Mouse (Mus musculus): Measurements from ENCODE around the gene Flvcr1.

- no peak for TF ChIP-seq POLR2A (IDR thresholded peaks at IDR 0.05; ENCODE audit: extremely low read depth, insufficient read depth, low read length)
- TF ChIP-seq CTCF (IDR thresholded peaks at IDR 0.05; ENCODE audit: low read depth, low read length) = no peak
Measured at GRCm38 (mm10) chr1:191021016-191021415, 4.9 kb downstream of the Flvcr1 start.

All from liver, adult 2 months (tissue).